Mouse (Mus musculus): ENCODE results near the gene Olfml2a. TPM values are rescaled to one million over a fixed set of nuclear protein-coding genes. Genes with fewer than 3 reads are reported as not detected.

Olfml2a gene
- polyA plus RNA-seq (2012; rRNA removed): 0.05 and 0.10 TPM in 2 replicates

DNA sequence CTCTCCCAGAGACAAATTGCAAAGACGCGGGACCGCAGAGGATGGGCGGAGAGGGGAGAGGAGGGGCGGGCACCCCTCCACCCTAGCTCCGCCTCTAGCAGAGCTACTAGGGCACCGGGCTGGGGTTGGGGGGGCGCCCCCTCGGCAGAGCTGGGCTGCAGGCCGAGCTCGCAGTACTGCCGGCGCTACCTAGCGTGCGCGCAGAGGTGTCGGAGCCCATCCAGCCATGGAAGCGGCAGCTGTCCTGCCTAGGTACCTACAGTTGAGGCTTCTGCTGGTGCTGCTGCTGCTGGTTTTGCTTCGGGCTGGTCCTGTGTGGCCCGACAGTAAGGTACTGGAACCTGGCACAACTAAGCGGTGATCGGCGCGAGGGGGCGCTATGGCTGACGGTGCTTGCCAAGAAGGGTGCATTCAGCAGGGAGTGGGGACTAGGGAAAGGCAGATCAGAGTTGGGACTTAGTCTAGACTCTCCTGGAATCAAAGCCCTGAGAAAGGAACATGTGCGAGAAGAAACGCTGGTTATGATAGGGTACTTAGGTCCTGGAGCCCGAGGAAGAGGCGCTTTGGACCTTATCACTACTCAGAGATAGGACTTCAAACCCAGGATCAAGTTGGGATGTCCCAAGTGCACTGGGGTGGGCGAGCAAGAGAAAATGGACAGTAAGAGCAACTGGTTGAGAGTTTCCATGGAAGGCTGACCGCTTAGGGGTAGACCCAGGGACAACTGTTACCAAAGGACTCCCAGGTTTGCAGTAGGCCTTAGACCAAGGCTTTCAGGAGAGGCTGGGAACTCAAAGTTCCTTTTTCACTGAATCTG, at the start of gene Olfml2a:
Gene Olfml2a, plus strand, starts transcription at position 128 of the 817 bp plus-strand sequence.

DNA sequence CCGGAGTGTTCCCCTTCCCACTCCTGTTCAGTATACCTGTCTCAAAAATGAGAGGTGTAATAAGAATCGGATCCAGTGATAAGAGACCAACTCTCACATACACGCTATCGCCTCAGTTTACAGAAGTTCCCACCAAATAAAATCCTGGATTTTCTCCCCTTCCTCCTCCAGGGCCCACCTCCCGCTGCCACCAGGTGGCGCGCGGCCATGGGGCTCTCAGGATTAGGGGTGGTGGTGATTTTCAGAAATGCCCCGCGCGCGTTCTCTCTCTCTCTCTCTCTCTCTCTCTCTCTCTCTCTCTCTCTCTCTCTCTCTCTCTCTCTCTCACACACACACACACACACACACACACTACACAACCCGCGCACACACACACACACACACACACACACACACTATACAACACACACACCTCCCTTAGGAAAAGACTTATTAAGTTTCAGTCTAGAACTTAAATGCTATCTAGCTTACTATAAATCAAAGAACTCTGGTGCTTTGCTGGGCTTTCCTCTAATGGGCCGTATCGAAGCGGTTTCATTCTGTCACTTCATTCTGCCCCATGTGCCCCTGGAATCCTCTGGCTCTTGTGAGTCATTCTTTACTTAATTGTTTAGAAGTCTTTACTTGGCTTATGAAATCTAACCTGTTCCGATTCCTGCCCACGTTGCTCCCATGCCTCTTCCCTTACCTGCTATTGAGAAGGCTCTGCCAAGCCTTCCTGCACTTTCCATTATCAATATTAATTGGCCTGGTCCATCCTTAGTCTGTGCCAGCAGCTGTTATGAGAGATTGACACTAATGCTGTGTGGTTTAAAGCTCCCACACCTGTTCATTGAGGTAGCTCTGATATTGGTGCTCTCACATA, 4.4 kb upstream of the Olfml2a start, which contains the start of gene Nr6a1:
Gene Nr6a1, minus strand, starts transcription at position 574 of the 865 bp plus-strand sequence.

DNA sequence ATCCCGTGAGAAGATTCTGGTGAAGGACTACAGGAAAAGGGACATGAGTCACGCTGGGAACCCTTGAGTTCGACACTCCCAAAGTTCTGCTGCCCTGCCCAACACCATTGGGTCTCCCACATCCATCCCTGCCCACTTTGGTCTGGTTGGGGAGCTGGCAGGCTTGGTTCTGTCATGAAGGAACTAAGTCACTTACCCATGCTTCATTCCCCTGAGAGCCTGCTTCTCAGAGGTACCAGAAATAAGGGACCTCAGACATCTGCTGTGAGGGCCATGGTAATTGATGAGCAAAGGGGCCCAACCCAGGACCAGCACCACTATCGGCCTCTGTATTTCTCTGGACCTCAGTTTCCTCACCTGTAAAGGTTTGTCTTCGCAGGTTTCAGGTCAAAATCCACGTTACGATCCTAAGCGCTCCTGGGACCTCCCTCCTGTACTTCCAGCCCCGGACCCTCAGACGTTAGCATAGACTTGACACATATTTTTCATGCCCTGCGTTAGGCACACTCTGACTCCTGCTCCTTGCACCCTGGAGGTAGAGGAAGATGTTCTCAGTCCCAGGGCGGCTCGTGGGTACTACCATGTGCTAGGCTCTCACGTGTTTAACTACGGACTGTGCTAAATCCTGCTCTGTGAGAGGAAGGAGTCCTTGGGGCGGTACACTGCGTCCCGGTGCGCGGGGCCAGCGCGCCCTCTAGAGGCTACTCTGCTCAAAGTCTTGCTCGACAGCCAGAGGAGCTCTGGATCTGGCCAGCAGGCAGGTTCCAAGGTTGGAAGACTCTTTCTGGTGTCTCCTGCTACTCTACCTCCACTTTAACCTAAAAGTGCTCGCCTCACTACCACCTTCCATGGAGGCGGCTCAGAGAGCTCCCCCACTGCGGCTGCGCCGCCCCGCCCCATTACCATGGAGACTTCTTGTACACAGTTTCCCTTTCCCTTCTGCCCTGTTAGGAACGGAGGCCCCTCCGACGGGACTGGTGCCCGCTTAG, 65.9 kb downstream of the Olfml2a start, which contains the start of gene Wdr38:
Gene Wdr38, plus strand, starts transcription at position 91 of the 989 bp plus-strand sequence.

DNA sequence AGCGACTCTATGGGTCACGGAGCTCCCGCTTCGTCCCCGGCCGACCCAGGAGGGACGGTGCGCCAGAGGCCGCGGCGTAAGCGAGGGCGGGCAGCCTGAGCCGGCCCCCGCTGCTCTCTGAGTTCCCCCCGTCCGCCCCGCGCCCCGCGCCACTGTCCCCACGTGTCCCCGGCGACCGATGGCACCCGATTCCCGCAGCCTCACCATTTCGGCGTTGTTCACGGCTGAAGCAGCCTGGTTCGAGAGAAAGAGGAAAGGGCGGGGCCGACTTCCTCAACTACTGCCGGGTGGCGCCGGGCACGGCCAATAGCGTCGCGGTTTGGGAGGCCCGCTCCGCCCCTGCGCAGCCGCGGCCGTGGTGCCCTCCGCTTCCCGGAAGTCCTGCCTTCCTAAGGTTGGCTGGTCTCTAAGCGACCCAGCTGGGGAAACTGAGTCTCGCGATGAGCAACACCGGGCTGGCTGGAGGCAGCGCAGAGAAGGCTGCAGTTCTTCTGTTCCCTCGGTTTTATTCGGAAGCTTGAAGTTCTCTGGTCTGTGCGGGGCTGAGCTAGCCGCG, 73.2 kb downstream of the Olfml2a start, which contains the start of gene Arpc5l:
Gene Arpc5l, plus strand, starts transcription at position 469 of the 556 bp plus-strand sequence.

DNA sequence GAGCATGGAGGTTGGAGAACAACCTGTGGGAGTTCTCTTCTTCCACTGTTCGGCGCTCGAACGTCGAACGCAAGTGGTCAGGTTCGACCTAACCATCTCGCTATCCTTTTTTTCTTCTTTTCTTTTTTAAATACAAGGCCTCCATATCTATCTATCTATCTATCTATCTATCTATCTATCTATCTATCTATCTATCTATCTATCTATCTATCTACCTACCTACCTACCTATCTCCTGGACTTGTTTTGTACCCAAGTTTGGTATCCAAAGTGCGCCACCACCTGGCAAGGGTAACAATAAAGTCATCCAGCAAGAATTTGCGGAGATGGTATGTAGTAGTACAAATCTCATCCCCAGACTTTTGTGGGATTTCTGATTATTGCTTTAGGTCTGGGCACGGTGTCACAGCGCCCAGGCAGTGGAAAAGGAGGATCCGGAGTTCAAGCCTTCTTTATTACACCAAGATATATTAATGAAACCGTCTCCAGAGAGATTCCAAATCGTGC, 73.8 kb downstream of the Olfml2a start, which contains the start of gene Rpl35:
Gene Rpl35, minus strand, starts transcription at position 51 of the 506 bp plus-strand sequence.

Other genes with a start within 250 kb of the Olfml2a start
- gene Nr5a1, start 217.4 kb upstream of the Olfml2a start, polyA plus RNA-seq (2012; rRNA removed): 0.01 TPM in 1 of 2 replicates, not detected in the other
- 1.3 TPM in 2 replicates for gene Nr6a1, start 4.3 kb upstream of the Olfml2a start, polyA plus RNA-seq (2012; rRNA removed)
- gene Wdr38, start 65.5 kb downstream of the Olfml2a start, polyA plus RNA-seq (2012; rRNA removed): 0.25 and 0.40 TPM in 2 replicates
- 30.9 and 33.7 TPM in 2 replicates for gene Arpc5l, start 73.4 kb downstream of the Olfml2a start, polyA plus RNA-seq (2012; rRNA removed)
- 428 and 469 TPM in 2 replicates for gene Rpl35, start 73.6 kb downstream of the Olfml2a start, polyA plus RNA-seq (2012; rRNA removed)
- 8.6 and 9.1 TPM in 2 replicates for gene Golga1, start 133.6 kb downstream of the Olfml2a start, polyA plus RNA-seq (2012; rRNA removed)